Mouse (Mus musculus): ENCODE data around the gene Rcor3.

The Rcor3 gene

DNA sequence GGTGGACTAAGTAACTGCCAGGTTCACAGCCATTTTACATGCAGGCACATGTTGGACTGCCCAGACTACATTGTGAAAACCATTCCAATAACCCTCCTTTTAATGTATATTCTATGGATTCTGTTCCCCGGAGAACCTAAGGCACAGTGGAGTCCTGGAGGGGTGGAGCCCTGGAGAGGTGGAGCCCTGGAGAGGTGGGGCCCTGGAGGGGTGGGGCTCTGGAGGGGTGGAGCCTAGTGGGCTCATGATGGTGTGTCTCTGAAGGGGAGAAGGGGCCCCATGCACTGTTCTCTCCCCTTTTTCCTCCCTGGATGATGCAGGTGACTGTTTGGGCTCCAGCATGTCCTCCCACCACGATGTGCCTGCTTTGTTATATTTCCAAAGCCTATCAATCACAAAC, 69.7 kb downstream of the Rcor3 start:
- peak; percentile 58 for DNase-seq

DNA sequence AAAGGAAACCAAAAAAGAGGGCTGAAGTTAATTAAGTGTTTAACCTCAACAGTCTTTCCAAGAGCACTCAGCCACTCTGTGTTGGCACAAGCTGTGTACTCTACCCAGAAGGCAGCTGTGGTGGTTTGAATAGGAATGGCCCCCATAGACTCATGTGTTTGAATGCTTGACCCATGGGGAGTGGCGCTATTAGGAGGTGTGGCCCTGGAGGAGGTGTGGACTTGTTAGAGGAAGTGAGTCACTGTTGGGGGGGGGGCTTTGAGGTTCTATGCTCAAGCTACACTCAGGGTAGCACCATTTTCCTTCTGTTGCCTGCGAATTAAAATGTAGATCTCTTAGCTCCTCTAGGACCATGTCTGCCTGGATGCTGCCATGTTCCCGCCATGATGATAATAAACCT, 70.9 kb downstream of the Rcor3 start:
- no peak for DNase-seq

DNA sequence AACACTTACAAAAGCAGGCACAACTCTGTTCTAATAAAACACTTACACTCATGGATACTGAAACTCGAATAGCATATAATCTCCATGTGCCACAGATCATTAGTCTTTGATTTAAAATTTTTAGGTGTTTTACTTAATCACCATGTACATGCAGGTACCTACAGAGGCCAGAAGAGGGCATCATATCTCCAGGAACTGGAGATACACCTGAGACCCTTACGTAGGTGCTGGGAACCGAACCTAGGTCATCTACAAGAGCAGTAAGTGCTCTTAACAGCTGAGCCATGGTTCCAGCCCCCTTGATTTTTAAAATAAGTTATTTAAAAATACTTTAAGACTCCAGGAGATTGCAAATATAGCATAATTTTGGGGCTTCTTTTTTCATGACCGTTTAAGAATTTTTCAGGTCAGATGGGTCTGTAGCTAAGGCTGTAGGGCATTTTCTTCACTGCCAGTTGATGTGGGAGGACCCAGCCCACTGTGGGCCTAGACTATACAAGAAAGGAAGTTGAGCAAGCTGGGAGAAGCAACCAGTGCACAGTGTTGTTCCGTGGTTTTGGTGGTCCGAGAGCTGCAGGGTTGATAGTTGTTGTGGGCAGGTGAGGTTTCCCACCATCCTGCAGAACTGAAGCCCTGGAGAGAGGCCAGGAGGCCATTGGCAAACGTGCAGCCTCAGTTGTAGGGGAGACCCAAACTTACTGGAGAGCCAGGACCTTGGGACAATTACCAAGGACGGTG, 74.5 kb downstream of the Rcor3 start:
- DNase-seq = no peak

DNA sequence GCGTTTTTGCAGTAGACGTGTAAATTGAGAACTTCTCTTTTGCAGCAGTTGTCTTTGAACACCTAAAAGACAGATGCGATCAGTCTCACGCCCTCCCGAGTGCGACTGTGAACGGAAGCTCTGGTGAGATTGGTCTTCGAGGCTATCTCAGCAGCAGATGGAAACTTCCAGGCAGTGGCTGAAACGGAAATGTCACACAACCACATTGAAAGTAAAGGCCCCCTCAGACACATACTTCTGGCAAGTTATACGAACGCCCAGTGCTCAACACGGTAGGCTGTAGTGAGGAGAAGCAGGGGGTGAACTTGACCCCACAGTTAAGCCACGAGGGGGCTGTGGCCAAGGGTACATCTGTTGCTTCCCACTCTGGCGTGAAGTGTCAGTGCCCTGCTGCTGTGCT, 75.2 kb downstream of the Rcor3 start:
- no peak for DNase-seq

DNA sequence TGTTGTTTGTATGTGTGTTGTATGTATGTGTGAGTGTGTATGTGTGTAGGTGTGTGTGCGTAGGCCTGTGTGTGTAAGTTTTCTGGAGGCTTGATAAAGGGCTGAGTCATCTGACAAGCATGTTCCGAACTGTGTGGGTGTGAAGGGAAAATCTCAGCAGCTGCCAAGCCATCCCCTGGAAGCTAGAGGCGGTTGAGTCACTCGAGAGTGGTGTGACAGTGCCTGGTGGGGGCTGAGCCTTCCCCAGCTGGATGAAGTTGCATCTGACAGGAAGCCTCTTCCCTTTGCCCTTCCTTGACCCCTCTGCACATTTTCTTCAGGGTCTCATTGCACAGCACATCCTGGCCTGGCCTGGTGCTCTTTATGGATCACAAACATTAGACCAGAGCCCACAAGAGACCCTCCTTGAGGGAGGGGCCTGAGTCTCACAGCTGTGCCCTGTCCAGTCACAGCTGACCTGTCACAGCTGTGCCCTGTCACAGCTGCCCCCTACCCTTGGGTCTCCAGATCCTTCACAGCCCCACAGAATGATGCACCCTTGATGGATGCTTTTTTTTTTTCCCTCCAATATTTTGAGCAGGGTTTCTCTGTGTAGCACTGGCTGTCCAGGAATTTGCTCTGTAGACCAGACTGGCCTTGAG, 76.1 kb downstream of the Rcor3 start:
- DNase-seq = no peak

DNA sequence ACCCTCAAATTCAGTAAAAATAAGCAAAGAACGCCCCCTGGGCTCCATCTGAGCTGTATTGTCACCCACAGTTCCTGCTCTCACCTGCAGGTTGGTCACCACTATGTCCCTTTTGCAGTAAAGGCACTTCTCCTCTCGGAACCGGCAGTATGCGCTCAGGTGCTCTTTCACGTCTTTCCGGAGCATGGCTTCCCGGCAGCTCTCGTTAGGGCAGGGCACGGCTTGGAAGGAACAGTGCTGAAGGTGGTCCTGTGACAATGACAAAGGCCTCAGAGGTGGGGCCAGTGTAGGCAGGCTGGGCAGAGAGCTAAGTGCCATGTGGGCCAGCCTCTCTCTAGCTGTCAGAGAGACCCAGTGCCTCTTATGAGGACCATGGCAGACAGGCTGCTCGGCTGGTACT, 79.0 kb downstream of the Rcor3 start:
- no peak for DNase-seq

DNA sequence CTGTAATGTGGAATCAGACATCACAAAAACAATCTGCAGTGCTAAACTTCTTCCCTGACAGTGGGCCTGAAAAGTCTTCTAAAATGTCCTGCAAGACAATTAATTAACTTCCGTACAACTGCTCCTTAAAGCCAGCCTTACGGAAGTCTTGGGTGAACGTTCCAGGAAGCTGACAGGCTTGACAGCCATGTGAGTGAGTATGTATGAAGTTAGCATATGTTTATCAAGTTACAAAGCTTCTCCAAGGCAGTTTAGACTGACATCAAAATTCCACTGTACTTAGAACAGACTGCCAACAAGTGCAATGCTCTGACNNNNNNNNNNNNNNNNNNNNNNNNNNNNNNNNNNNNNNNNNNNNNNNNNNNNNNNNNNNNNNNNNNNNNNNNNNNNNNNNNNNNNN, 84.1 kb downstream of the Rcor3 start:
- DNase-seq = no peak

DNA sequence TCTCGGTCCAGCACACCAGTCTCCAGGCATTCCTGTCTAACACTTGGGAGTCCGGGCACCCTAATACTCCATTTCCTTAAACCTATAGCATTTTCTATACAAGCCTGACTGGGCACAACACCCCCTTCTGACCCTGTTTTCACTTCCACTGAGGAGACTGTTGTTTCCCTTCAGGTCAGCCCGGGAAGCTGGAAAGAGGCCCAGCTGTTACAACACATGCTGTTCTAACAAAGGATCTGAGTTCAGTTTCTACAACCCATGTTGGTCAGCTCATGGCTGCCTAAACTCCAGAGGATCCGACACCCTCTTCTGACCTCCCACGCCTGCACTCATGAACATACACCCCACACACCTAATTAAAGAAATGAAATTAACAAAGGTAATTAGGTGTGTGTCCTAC, 84.9 kb downstream of the Rcor3 start:
- DNase-seq = no peak

DNA sequence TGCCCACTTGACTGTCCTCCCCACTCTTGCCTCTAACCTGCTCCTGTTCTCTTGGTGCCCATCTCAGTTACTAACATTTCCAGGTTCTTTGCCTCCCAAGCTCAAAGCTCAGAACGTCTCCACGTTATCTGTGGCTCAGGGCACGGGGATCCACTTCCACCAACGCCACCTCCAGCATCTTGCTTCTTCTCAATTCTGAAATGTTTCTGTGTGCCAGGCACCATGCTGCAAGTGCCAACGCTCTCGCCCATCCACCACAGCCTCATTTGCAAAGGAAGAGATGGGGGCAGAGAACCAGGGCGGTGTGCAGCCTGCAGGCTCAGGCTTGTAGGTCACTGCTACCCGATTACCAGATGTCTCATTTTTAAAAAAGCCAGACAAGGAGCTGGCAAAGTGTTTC, 85.4 kb downstream of the Rcor3 start:
- DNase-seq = no peak

Measured in liver (tissue).